Mouse (Mus musculus): ENCODE data around the gene Htra3. TPM values are rescaled to one million over a fixed set of nuclear protein-coding genes. Genes with fewer than 3 reads are reported as not detected.

The Htra3 gene
- polyA plus RNA-seq, 1 experiment: not detected

GRCm38 (mm10) chr5:35648230-35648629 is 31.4 kb downstream of the Htra3 start:
- H3K4me1 ChIP-seq (ENCODE audit: control insufficient read depth): no peaks in the 10 kb centered on the region
- H3K4me3 ChIP-seq (replicated peaks): no peak overlapping the region
- H3K27me3 ChIP-seq (ENCODE audit: control insufficient read depth): no peaks in the 10 kb centered on the region
- H3K36me3 ChIP-seq (ENCODE audit: control insufficient read depth): no peaks in the 10 kb centered on the region
- TF ChIP-seq TAL1 (IDR thresholded peaks at IDR 0.05; ENCODE audit: low read length): no peak
- no peak for TF ChIP-seq GATA1 (IDR thresholded peaks at IDR 0.05; ENCODE audit: low read length)
- no peaks in the 10 kb centered on the region for H3K9me3 ChIP-seq (ENCODE audit: control insufficient read depth, low read length)

GRCm38 (mm10) chr5:35647562-35647961 is 32.0 kb downstream of the Htra3 start:
- no peak overlapping the region for H3K4me3 ChIP-seq (replicated peaks)
- TF ChIP-seq TAL1 (IDR thresholded peaks at IDR 0.05; ENCODE audit: low read length) (no peak), GATA1 (IDR thresholded peaks at IDR 0.05; ENCODE audit: low read length) (no peak)
- no peaks in the 10 kb centered on the region for H3K9me3 ChIP-seq (ENCODE audit: control insufficient read depth, low read length)
- H3K36me3 ChIP-seq (ENCODE audit: control insufficient read depth): no peaks in the 10 kb centered on the region
- H3K27me3 ChIP-seq (ENCODE audit: control insufficient read depth): no peaks in the 10 kb centered on the region
- no peaks in the 10 kb centered on the region for H3K4me1 ChIP-seq (ENCODE audit: control insufficient read depth)

- H3K36me3 ChIP-seq (ENCODE audit: control insufficient read depth): no peaks in the 10 kb centered on the region
- H3K4me1 ChIP-seq (ENCODE audit: control insufficient read depth): no peaks in the 10 kb centered on the region
- H3K27me3 ChIP-seq (ENCODE audit: control insufficient read depth): no peaks in the 10 kb centered on the region
- no peaks in the 10 kb centered on the region for H3K9me3 ChIP-seq (ENCODE audit: control insufficient read depth, low read length)
- H3K4me3 ChIP-seq (replicated peaks): no peak overlapping the region
- no peak for TF ChIP-seq TAL1 (IDR thresholded peaks at IDR 0.05; ENCODE audit: low read length)
- no peak for TF ChIP-seq GATA1 (IDR thresholded peaks at IDR 0.05; ENCODE audit: low read length)
Measured at GRCm38 (mm10) chr5:35646927-35647326, 32.7 kb downstream of the Htra3 start.

GRCm38 (mm10) chr5:35645938-35646493 is 33.6 kb downstream of the Htra3 start:
- Histone ChIP-seq H3K4me1 (ENCODE audit: control insufficient read depth) (no peaks in the 10 kb centered on the region), H3K36me3 (ENCODE audit: control insufficient read depth) (no peaks in the 10 kb centered on the region), H3K4me3 (replicated peaks) (no peak overlapping the region), H3K9me3 (ENCODE audit: control insufficient read depth, low read length) (no peaks in the 10 kb centered on the region), H3K27me3 (ENCODE audit: control insufficient read depth) (no peaks in the 10 kb centered on the region)
- TF ChIP-seq TAL1 (IDR thresholded peaks at IDR 0.05; ENCODE audit: low read length) (no peak), GATA1 (IDR thresholded peaks at IDR 0.05; ENCODE audit: low read length) (no peak)

- H3K4me3 ChIP-seq (replicated peaks): no peak overlapping the region
- H3K27me3 ChIP-seq (ENCODE audit: control insufficient read depth): no peaks in the 10 kb centered on the region
- TF ChIP-seq GATA1 (IDR thresholded peaks at IDR 0.05; ENCODE audit: low read length) (no peak), TAL1 (IDR thresholded peaks at IDR 0.05; ENCODE audit: low read length) (no peak)
- H3K36me3 ChIP-seq (ENCODE audit: control insufficient read depth): no peaks in the 10 kb centered on the region
- H3K4me1 ChIP-seq (ENCODE audit: control insufficient read depth): no peaks in the 10 kb centered on the region
- H3K9me3 ChIP-seq (ENCODE audit: control insufficient read depth, low read length): no peaks in the 10 kb centered on the region
Measured at GRCm38 (mm10) chr5:35644082-35644481, 35.5 kb downstream of the Htra3 start.

- no peaks in the 10 kb centered on the region for H3K4me1 ChIP-seq (ENCODE audit: control insufficient read depth)
- H3K4me3 ChIP-seq (replicated peaks): no peak overlapping the region
- TF ChIP-seq TAL1 (IDR thresholded peaks at IDR 0.05; ENCODE audit: low read length): no peak
- TF ChIP-seq GATA1 (IDR thresholded peaks at IDR 0.05; ENCODE audit: low read length): no peak
- H3K27me3 ChIP-seq (ENCODE audit: control insufficient read depth): no peaks in the 10 kb centered on the region
- no peaks in the 10 kb centered on the region for H3K9me3 ChIP-seq (ENCODE audit: control insufficient read depth, low read length)
- H3K36me3 ChIP-seq (ENCODE audit: control insufficient read depth): no peaks in the 10 kb centered on the region
Measured at GRCm38 (mm10) chr5:35643401-35644048, 36.1 kb downstream of the Htra3 start.

- no peaks in the 10 kb centered on the region for H3K36me3 ChIP-seq (ENCODE audit: control insufficient read depth)
- TF ChIP-seq GATA1 (IDR thresholded peaks at IDR 0.05; ENCODE audit: low read length) (no peak), TAL1 (IDR thresholded peaks at IDR 0.05; ENCODE audit: low read length) (no peak)
- no peaks in the 10 kb centered on the region for H3K9me3 ChIP-seq (ENCODE audit: control insufficient read depth, low read length)
- H3K27me3 ChIP-seq (ENCODE audit: control insufficient read depth): no peaks in the 10 kb centered on the region
- no peaks in the 10 kb centered on the region for H3K4me1 ChIP-seq (ENCODE audit: control insufficient read depth)
- no peak overlapping the region for H3K4me3 ChIP-seq (replicated peaks)
Measured at GRCm38 (mm10) chr5:35641961-35642584, 37.5 kb downstream of the Htra3 start.

GRCm38 (mm10) chr5:35636016-35636415 is 43.6 kb downstream of the Htra3 start:
- Histone ChIP-seq H3K36me3 (ENCODE audit: control insufficient read depth) (no peaks in the 10 kb centered on the region), H3K27me3 (ENCODE audit: control insufficient read depth) (no peaks in the 10 kb centered on the region), H3K4me1 (ENCODE audit: control insufficient read depth) (no peaks in the 10 kb centered on the region), H3K9me3 (ENCODE audit: control insufficient read depth, low read length) (no peaks in the 10 kb centered on the region), H3K4me3 (replicated peaks) (no peak overlapping the region)
- TF ChIP-seq GATA1 (IDR thresholded peaks at IDR 0.05; ENCODE audit: low read length) (no peak), TAL1 (IDR thresholded peaks at IDR 0.05; ENCODE audit: low read length) (no peak)

- Histone ChIP-seq H3K4me1 (ENCODE audit: control insufficient read depth) (no peaks in the 10 kb centered on the region), H3K27me3 (ENCODE audit: control insufficient read depth) (no peaks in the 10 kb centered on the region), H3K36me3 (ENCODE audit: control insufficient read depth) (no peaks in the 10 kb centered on the region), H3K9me3 (ENCODE audit: control insufficient read depth, low read length) (no peaks in the 10 kb centered on the region), H3K4me3 (replicated peaks) (no peak overlapping the region)
- no peak for TF ChIP-seq TAL1 (IDR thresholded peaks at IDR 0.05; ENCODE audit: low read length)
- TF ChIP-seq GATA1 (IDR thresholded peaks at IDR 0.05; ENCODE audit: low read length): no peak
Measured at GRCm38 (mm10) chr5:35632841-35633240, 46.7 kb downstream of the Htra3 start.
